8 mouse cellular contexts compared by ENCODE assay signal in genomic region chr7:30231669-30232454, GRCm38 (mm10). TPM values are rescaled to one million over a fixed set of nuclear protein-coding genes. Genes with fewer than 3 reads are reported as not detected.
A peak's percentile ranks its signal among the peaks of the same experiment; 100 is the strongest.
DNase-seq lines count a peak whose midpoint lies in the region; ATAC-seq lines count a peak whose summit lies in the region.

Gene Polr2i (plus strand): TSS chr7:30231948.
Gene Tbcb (minus strand): TSS chr7:30232272.

- H3K36me3 ChIP-seq in hindbrain, embryonic 11.5 days (ENCODE audit: control insufficient read depth, insufficient read depth, low read length) = no peaks in the 10 kb centered on the region

- peak; percentile 99 for DNase-seq in Muller cell, postnatal 12 days (ENCODE audit: inconsistent ontology term)
- DNase-seq in cerebellum, adult 9-11 months = peak; percentile 100
- peak; percentile 98 to 99 for DNase-seq in frontal cortex, adult 2 months (ENCODE audit: extremely low spot score in 1 of 2, low spot score in 1 of 2)
- DNase-seq in hindbrain, embryonic 11.5 days (ENCODE audit: low spot score) = peak; percentile 96
- DNase-seq in layer of hippocampus, postnatal 10 days (ENCODE audit: low spot score in 2 of 2) = peak; percentile 97 to 98
- DNase-seq in lung, postnatal 10 days = peak; percentile 99
- peak; percentile 97 for DNase-seq in ovary, postnatal 36 days (ENCODE audit: low spot score)
- DNase-seq in thymus, postnatal 25 days = peak; percentile 94

- peak within 1 kb of the TSS; percentile 59 for H3K9ac ChIP-seq in hindbrain, embryonic 11.5 days (ENCODE audit: low read depth, low read length)

- peak within 1 kb of the TSS; percentile 80 for H3K4me3 ChIP-seq in hindbrain, embryonic 11.5 days (ENCODE audit: low read depth, low read length)

- H3K4me2 ChIP-seq in hindbrain, embryonic 11.5 days (replicated peaks; ENCODE audit: low read depth, low read length) = peak within 1 kb of the TSS; percentile 68

- H3K9me3 ChIP-seq in hindbrain, embryonic 11.5 days (ENCODE audit: control insufficient read depth, low read length) = no peaks in the 10 kb centered on the region

- H3K27ac ChIP-seq in hindbrain, embryonic 11.5 days (ENCODE audit: low read depth, low read length) = peak within 1 kb of the TSS; percentile 87

- ATAC-seq in hindbrain, embryonic 11.5 days (ENCODE audit: low FRiP score) = peak; percentile 93

- under 1% methylated on average over 67 of the region's 67 CpGs for WGBS in hindbrain, embryonic 11.5 days

- peaks cover 5% of the 10 kb centered on the region for H3K4me1 ChIP-seq in hindbrain, embryonic 11.5 days (replicated peaks; ENCODE audit: control insufficient read depth, insufficient read depth, low read length)

- H3K27me3 ChIP-seq in hindbrain, embryonic 11.5 days (ENCODE audit: control insufficient read depth, insufficient read depth, low read length) = no peaks in the 10 kb centered on the region

RNA-seq across cellular contexts. Expression of gene Polr2i, which starts in this region (rescaled TPM):
- polyA plus RNA-seq in frontal cortex, adult 2 months (2012; rRNA removed) = 157 and 161 TPM in 2 replicates
- polyA plus RNA-seq in hindbrain, embryonic 11.5 days (2014; fragmentation: Nextera tagmentation; extraction: Ambion mirVana) = 171 and 176 TPM in 2 replicates
- total RNA-seq in layer of hippocampus, postnatal 10 days (2021) = 10 to 100 TPM; 57.5 to 71.1 TPM

RNA-seq across cellular contexts. Expression of gene Tbcb, which starts in this region (rescaled TPM):
- polyA plus RNA-seq in frontal cortex, adult 2 months (2012; rRNA removed) = 114 and 129 TPM in 2 replicates
- 278 and 293 TPM in 2 replicates for polyA plus RNA-seq in hindbrain, embryonic 11.5 days (2014; fragmentation: Nextera tagmentation; extraction: Ambion mirVana)
- total RNA-seq in layer of hippocampus, postnatal 10 days (2021) = 100 to 1,000 TPM; 157 to 171 TPM

Comparison
In these comparisons a context has a peak if more than half of its experiments do, and no peak if none do; other contexts are left out.
1. Peak in every context shown above with its lines: DNase-seq, ATAC-seq, H3K4me3 ChIP-seq and H3K27ac ChIP-seq.